Comparison of ENCODE assay signal across 21 mouse cellular contexts in the genomic region with DNA sequence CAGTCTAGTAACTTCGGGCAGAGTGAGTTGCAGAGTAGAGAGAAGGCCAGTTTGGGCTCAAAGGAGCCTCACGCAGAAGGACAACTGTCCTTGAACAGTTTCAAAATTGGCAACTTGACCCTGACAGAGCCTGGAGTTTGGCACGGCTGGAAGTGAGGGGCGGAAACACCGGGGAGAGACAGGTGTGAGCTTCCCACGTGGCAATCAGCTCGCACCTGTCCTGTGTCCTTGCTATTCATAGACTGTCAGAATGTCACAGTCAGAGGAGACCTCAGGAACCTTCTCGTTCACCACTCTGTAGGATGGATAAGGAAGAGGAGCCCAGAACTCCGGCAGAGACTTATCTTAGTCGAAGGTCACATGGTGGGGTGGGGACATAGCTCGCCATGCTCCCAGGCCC. TPM values are rescaled to one million over a fixed set of nuclear protein-coding genes. Genes with fewer than 3 reads are reported as not detected.
DNase-seq lines count a peak whose midpoint lies in the region; ATAC-seq and TF ChIP-seq lines count a peak whose summit lies in the region.
"Had no signal": no experiment of that assay in that cellular context is flagged by ENCODE, and none has a peak within 500 bp of the region (broad histone marks: within the 10 kb centered on the region; RNA-seq: fewer than 3 reads in every experiment).

No protein-coding gene starts in this region.

- no peaks in the 10 kb centered on the region for H3K36me3 ChIP-seq in heart, postnatal 0 days (replicated peaks; ENCODE audit: control insufficient read depth, insufficient read depth, low read length)
- H3K36me3 ChIP-seq: embryonic facial prominence, embryonic 10.5 days; forebrain, embryonic 15.5 days; hindbrain, embryonic 12.5 days; liver, embryonic 15.5 days; neural tube, embryonic 15.5 days had no signal

- intact Hi-C loops in heart, postnatal 14 days (cut with DNase I), result no loop called here

- peak; percentile 22 for DNase-seq in adrenal gland, adult 8-10 months
- no peak for DNase-seq in adrenal gland, postnatal 25 days
- DNase-seq in heart, postnatal 0 days (ENCODE audit: low spot score), result no peak
- DNase-seq in heart, postnatal 14 days, result no peak
- peak; percentile 22 for DNase-seq in ovary, adult 18-20 months (ENCODE audit: low spot score)
- DNase-seq in ovary, postnatal 14 days (ENCODE audit: low spot score), result no peak
- peak; percentile 30 for DNase-seq in adrenal gland, postnatal 14 days
- DNase-seq in embryo, embryonic 10.5 days (ENCODE audit: low spot score), result no peak
- DNase-seq: kidney, adult 2 months; layer of hippocampus, adult 9-11 months; lung, postnatal 10 days; retina, postnatal 1 day; right cerebral cortex, postnatal 25 days; thymus, adult 2 months had no signal

- no peak overlapping the region for H3K9ac ChIP-seq in heart, postnatal 0 days (replicated peaks; ENCODE audit: low read depth, low read length)
- H3K9ac ChIP-seq: forebrain, embryonic 15.5 days; hindbrain, embryonic 12.5 days; liver, embryonic 15.5 days; neural tube, embryonic 15.5 days had no signal

- TF ChIP-seq CTCF in heart, postnatal 0 days (IDR thresholded peaks at IDR 0.05; ENCODE audit: low read depth), result no peak

- TF ChIP-seq EP300 in heart, postnatal 0 days (IDR thresholded peaks at IDR 0.05; ENCODE audit: low read depth), result no peak

- ATAC-seq in heart, postnatal 0 days (ENCODE audit: insufficient read depth, low read depth), result peak; percentile 33; the same call in 1 of the 2 replicates
- ATAC-seq: forebrain, embryonic 15.5 days had no signal

- no peaks in the 10 kb centered on the region for H3K27me3 ChIP-seq in heart, postnatal 0 days (ENCODE audit: control insufficient read depth, insufficient read depth, low read length)
- H3K27me3 ChIP-seq: forebrain, embryonic 15.5 days; hindbrain, embryonic 12.5 days; liver, embryonic 15.5 days; neural tube, embryonic 15.5 days had no signal

- H3K27ac ChIP-seq in heart, postnatal 0 days (ENCODE audit: low read depth), result no peak overlapping the region
- H3K27ac ChIP-seq: embryonic facial prominence, embryonic 10.5 days; forebrain, embryonic 15.5 days; hindbrain, embryonic 12.5 days; kidney, postnatal 0 days; liver, embryonic 15.5 days; neural tube, embryonic 15.5 days had no signal

- no peak overlapping the region for H3K4me2 ChIP-seq in heart, postnatal 0 days (ENCODE audit: low read depth, low read length)
- H3K4me2 ChIP-seq: forebrain, embryonic 15.5 days; hindbrain, embryonic 12.5 days; liver, embryonic 15.5 days; midbrain, embryonic 11.5 days; neural tube, embryonic 15.5 days had no signal

- H3K9me3 ChIP-seq in heart, postnatal 0 days (replicated peaks; ENCODE audit: control insufficient read depth, low read length), result no peaks in the 10 kb centered on the region
- H3K9me3 ChIP-seq: embryonic facial prominence, embryonic 10.5 days; forebrain, embryonic 15.5 days; hindbrain, embryonic 12.5 days; liver, embryonic 15.5 days; neural tube, embryonic 15.5 days had no signal

- peaks cover 10% of the 10 kb centered on the region for H3K4me1 ChIP-seq in heart, postnatal 0 days (ENCODE audit: control insufficient read depth, insufficient read depth)
- H3K4me1 ChIP-seq: forebrain, embryonic 15.5 days; hindbrain, embryonic 12.5 days; liver, embryonic 15.5 days; neural tube, embryonic 15.5 days had no signal

- 43% methylated on average over 11 of the region's 11 CpGs for WGBS in heart, postnatal 0 days

- H3K4me3 ChIP-seq in heart, postnatal 0 days (ENCODE audit: low read depth, low read length), result no peak overlapping the region
- H3K4me3 ChIP-seq: embryonic facial prominence, embryonic 10.5 days; forebrain, embryonic 15.5 days; hindbrain, embryonic 12.5 days; liver, embryonic 15.5 days; neural tube, embryonic 15.5 days had no signal

RNA-seq across cellular contexts. Expression of a gene that starts 29.9 kb away (rescaled TPM):
- 10 to 100 TPM; 26.9 to 38.9 (median 29.8) TPM for total RNA-seq in adrenal gland, adult 8-10 months (2022)
- total RNA-seq in adrenal gland, postnatal 25 days (2021), result 25.0 and 29.5 TPM in 2 replicates
- total RNA-seq in heart, postnatal 0 days (2014; rRNA removed; ENCODE audit: low replicate concordance), result 14.8 and 23.2 TPM in 2 replicates
- polyA plus RNA-seq in heart, postnatal 0 days (2015; fragmentation: Nextera tagmentation; extraction: Ambion mirVana), result 7.4 and 7.7 TPM in 2 replicates
- 10 to 100 TPM in 1 of 2 experiments, 1 to 10 TPM in 1; 7.6 to 10.1 TPM for total RNA-seq in heart, postnatal 14 days (2021)
- total RNA-seq in adrenal gland, postnatal 14 days (2021), result 23.7 and 24.4 TPM in 2 replicates

Comparison
In these comparisons a context has a peak if more than half of its experiments do, and no peak if none do; other contexts are left out.
1. DNase-seq: peak in adrenal gland, adult 8-10 months (single experiment), ovary, adult 18-20 months (single experiment) and adrenal gland, postnatal 14 days (single experiment); none in adrenal gland, postnatal 25 days (single experiment), heart, postnatal 0 days (single experiment), heart, postnatal 14 days (0 of 2), ovary, postnatal 14 days (single experiment) and embryo, embryonic 10.5 days (single experiment).